Mouse (Mus musculus): Measurements from ENCODE around the gene Plpp4. TPM values are rescaled to one million over a fixed set of nuclear protein-coding genes. Genes with fewer than 3 reads are reported as not detected.

Gene Plpp4
- polyA plus RNA-seq, 1 experiment from 2014 or later: 0.53 TPM

DNA sequence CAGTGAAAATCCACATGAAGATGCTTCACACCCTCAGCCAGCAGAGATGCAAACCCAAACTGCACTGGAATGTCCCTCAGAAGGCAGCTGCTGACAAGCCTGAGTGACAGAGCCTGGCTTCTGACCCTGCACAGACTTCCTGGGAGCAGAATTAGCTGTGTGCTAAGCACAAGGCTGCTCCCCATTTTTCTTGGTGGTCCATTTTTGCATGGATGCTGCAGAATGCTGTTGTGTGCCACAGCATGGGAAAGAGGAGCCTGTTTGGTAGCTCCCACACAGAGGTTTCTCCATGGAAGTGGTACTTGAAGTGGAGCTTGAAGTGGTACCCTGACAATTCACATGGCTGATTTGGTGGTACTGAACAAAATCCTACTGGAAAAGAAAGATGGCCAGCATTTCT is 5.8 kb upstream of the Plpp4 start:
- H3K36me3 ChIP-seq (ENCODE audit: insufficient read depth): no peaks in the 10 kb centered on the region
- no peak overlapping the region for H3K4me2 ChIP-seq
- H3K27ac ChIP-seq (ENCODE audit: low read depth): no peak overlapping the region
- no peak overlapping the region for H3K4me3 ChIP-seq (ENCODE audit: low read depth, low read length)
- H3K27me3 ChIP-seq (ENCODE audit: insufficient read depth, low read length): peaks cover 12% of the 10 kb centered on the region
- H3K9ac ChIP-seq: no peak overlapping the region
- no peak for TF ChIP-seq CTCF (IDR thresholded peaks at IDR 0.05; ENCODE audit: low read depth)
- no peak for DNase-seq
- H3K9me3 ChIP-seq (ENCODE audit: low read depth, low read length): no peaks in the 10 kb centered on the region
- ATAC-seq (ENCODE audit: insufficient read depth): no peak
- no peaks in the 10 kb centered on the region for H3K4me1 ChIP-seq (ENCODE audit: insufficient read depth)

DNA sequence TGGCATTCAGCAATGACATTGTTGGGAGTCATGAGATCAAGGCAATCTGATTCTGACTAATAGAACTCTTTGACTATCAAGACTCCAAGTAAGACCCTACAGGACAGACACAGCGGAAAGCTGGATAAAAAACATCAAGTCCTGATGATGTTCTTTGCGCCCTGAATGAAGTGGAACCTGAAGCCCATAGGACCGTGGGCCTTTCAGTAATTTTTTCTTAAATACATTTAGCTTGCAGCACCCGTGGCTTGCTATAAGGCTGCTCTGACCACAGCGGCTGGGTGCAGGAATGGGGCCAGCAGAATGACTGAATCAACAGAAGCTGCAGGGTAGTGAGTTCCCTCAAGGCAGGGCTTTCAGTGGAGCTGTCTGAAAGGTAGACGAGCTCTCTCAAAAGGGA is 3.4 kb upstream of the Plpp4 start:
- no peak for DNase-seq
- Histone ChIP-seq H3K36me3 (ENCODE audit: insufficient read depth) (no peaks in the 10 kb centered on the region), H3K4me2 (no peak overlapping the region), H3K27me3 (ENCODE audit: insufficient read depth, low read length) (peaks cover 34% of the 10 kb centered on the region), H3K4me1 (ENCODE audit: insufficient read depth) (no peaks in the 10 kb centered on the region), H3K9ac (no peak overlapping the region), H3K4me3 (ENCODE audit: low read depth, low read length) (no peak overlapping the region), H3K27ac (ENCODE audit: low read depth) (no peak overlapping the region), H3K9me3 (ENCODE audit: low read depth, low read length) (no peaks in the 10 kb centered on the region)
- no peak for ATAC-seq (ENCODE audit: insufficient read depth)
- no peak for TF ChIP-seq CTCF (IDR thresholded peaks at IDR 0.05; ENCODE audit: low read depth)
- 82% methylated on average over 6 of the region's 6 CpGs for WGBS

DNA sequence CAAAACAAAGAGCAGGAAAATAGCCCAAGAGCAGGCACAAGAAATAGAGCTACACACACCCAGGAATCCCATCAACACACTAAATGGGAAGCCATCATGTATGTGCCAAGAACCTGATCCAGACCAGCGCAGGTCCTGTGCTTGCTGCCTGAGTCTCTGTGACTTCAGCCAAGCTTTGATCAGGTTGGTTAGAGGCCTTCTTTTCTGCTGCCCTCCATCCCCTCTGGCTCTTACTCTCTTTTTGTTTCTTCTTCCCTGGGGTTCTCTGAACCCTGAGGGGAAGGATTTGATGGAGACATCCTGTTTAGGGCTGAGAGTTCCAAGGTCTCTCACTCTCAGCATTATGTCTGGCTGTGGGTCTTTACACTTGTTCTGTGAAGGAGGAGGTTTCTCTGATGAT is 2.7 kb upstream of the Plpp4 start:
- WGBS: 80% methylated on average over 1 of the region's 1 CpGs
- DNase-seq: no peak
- H3K36me3 ChIP-seq (ENCODE audit: insufficient read depth): no peaks in the 10 kb centered on the region
- no peaks in the 10 kb centered on the region for H3K9me3 ChIP-seq (ENCODE audit: low read depth, low read length)
- no peak overlapping the region for H3K4me2 ChIP-seq
- no peak for ATAC-seq (ENCODE audit: insufficient read depth)
- no peaks in the 10 kb centered on the region for H3K4me1 ChIP-seq (ENCODE audit: insufficient read depth)
- no peak overlapping the region for H3K27ac ChIP-seq (ENCODE audit: low read depth)
- no peak overlapping the region for H3K4me3 ChIP-seq (ENCODE audit: low read depth, low read length)
- no peak for TF ChIP-seq CTCF (IDR thresholded peaks at IDR 0.05; ENCODE audit: low read depth)
- peaks cover 34% of the 10 kb centered on the region for H3K27me3 ChIP-seq (ENCODE audit: insufficient read depth, low read length)
- H3K9ac ChIP-seq: no peak overlapping the region

DNA sequence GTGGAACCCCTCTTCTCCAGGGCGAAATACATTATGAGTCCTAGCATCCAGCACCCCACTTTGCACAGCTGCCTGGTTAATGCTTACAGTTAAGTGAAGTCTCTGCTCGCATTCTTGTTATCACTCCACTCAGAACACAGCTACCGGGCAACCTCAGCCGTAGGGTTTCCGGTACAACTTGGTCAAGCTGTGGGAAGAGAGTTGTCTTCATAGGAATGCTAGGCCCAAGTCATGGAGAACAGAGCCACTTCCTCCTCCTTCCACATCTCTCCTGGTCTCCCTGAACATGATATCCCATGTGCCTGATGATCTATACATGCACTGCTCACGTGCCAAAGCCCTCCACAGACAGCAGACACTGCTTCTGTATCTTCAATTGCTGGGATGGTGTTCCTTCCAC is 1.4 kb upstream of the Plpp4 start:
- ATAC-seq (ENCODE audit: insufficient read depth) (no peak), DNase-seq (no peak)
- Histone ChIP-seq H3K4me2 (no peak overlapping the region), H3K9me3 (ENCODE audit: low read depth, low read length) (no peaks in the 10 kb centered on the region), H3K4me1 (ENCODE audit: insufficient read depth) (no peaks in the 10 kb centered on the region), H3K4me3 (ENCODE audit: low read depth, low read length) (no peak overlapping the region), H3K9ac (no peak overlapping the region), H3K27ac (ENCODE audit: low read depth) (no peak overlapping the region), H3K27me3 (ENCODE audit: insufficient read depth, low read length) (peaks cover 34% of the 10 kb centered on the region), H3K36me3 (ENCODE audit: insufficient read depth) (no peaks in the 10 kb centered on the region)
- no peak for TF ChIP-seq CTCF (IDR thresholded peaks at IDR 0.05; ENCODE audit: low read depth)
- WGBS: 84% methylated on average over 6 of the region's 6 CpGs

DNA sequence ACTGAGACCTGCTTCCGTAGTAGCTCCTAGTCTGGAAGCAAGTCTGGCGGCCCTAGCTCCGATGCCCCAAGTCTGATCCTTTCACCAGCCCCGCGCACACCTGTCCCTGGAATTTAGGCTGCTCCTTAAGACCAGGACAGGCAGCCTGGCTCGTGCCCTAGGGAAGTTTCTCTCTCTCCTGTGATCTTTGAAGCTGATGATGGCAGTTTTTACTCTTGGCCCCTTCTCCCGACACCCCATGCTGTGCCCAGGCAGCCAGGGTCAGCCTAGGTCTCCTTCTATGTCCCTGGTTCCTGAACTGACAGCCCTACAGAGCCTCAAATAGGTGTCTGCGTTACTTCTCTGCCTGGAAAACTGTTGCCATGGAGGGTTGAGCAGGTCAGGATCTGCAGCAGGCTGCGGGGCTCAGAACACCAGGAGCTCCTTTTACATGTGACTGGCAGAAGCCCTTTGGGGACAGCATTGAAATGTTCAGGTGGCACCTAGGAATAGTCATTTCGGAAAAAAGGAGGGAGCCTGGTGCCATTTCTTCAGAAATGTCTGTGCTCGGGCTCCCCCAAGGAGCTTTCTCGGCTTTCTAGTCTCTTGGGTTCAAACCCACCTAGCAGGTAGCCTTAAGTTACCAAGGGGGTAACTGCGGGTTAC is 665 bp downstream of the Plpp4 start:
- ATAC-seq (ENCODE audit: insufficient read depth) (no peak), DNase-seq (no peak)
- Histone ChIP-seq H3K4me2 (peak overlapping the region; percentile 74), H3K9ac (no peak overlapping the region), H3K4me1 (ENCODE audit: insufficient read depth) (no peaks in the 10 kb centered on the region), H3K4me3 (ENCODE audit: low read depth, low read length) (peak overlapping the region; percentile 39), H3K9me3 (ENCODE audit: low read depth, low read length) (no peaks in the 10 kb centered on the region), H3K27me3 (ENCODE audit: insufficient read depth, low read length) (peaks cover 31% of the 10 kb centered on the region), H3K36me3 (ENCODE audit: insufficient read depth) (no peaks in the 10 kb centered on the region), H3K27ac (ENCODE audit: low read depth) (no peak overlapping the region)
- TF ChIP-seq CTCF (IDR thresholded peaks at IDR 0.05; ENCODE audit: low read depth): no peak
- 11% methylated on average over 13 of the region's 13 CpGs for whole genome bisulfite sequencing

DNA sequence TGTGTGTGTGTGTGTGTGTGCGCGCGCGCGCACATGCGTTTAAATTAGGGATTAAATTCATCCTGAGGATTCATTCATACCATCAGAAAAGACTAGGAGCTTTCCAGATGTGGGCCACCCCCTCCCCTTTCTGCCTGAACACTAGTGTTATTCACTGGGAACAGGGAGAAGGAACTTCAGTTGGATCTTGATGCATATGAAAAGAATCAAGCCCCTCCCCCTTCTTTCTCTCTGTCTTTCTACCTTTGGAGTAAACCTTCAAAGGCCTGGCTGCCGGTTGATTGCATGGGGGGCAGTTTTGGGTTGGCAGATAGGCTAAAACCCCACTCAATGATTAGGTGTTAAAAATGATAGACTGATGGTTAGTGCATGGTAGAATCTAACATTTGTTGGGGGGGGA is 1.5 kb downstream of the Plpp4 start:
- no peaks in the 10 kb centered on the region for H3K4me1 ChIP-seq (ENCODE audit: insufficient read depth)
- no peaks in the 10 kb centered on the region for H3K36me3 ChIP-seq (ENCODE audit: insufficient read depth)
- no peak for DNase-seq
- H3K4me3 ChIP-seq (ENCODE audit: low read depth, low read length): no peak overlapping the region
- H3K9ac ChIP-seq: no peak overlapping the region
- WGBS: 72% methylated on average over 7 of the region's 7 CpGs
- no peaks in the 10 kb centered on the region for H3K9me3 ChIP-seq (ENCODE audit: low read depth, low read length)
- no peak for ATAC-seq (ENCODE audit: insufficient read depth)
- no peak overlapping the region for H3K27ac ChIP-seq (ENCODE audit: low read depth)
- peaks cover 31% of the 10 kb centered on the region for H3K27me3 ChIP-seq (ENCODE audit: insufficient read depth, low read length)
- no peak for TF ChIP-seq CTCF (IDR thresholded peaks at IDR 0.05; ENCODE audit: low read depth)
- no peak overlapping the region for H3K4me2 ChIP-seq

DNA sequence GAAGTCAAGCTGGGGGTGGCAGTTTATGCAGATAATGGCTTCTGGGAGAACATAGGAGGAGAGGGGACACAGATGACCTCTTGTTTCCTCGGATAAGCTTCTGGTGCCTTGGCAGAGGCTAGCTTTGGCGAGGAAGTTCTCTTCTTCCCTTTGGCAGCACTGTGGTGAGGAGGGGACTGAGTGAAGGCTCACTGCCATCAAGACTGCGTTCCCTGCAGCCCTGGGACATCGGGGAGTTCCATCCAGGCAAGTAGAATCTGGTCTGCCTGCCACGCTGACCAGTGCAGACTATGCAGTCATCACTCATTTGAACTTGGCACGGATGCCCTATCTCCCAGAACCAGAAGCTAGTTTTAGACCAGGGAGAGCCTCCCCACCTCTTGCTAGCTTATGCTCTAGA is 2.4 kb downstream of the Plpp4 start:
- no peaks in the 10 kb centered on the region for H3K9me3 ChIP-seq (ENCODE audit: low read depth, low read length)

DNA sequence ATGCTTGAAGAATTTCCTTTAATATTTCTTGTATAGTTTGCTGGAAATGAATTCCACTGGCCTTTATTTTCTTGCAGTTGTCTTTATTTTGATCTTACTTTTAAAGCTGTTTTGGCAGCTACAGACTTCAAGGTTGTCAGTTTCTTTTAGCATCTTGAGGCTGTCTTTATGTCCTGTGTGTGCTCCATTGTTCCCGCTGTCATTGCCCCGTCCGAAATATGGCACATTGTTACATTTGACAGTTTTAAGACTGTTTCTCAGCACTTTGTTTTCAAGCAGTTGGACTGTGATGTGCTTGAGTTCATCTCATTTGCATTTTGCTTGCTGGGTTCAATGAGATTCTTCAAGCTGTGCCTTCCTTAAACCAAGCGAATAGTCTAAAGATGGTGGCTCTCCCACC is 17.0 kb downstream of the Plpp4 start:
- Histone ChIP-seq H3K4me3 (ENCODE audit: low read depth, low read length) (no peak overlapping the region), H3K4me1 (ENCODE audit: insufficient read depth) (no peaks in the 10 kb centered on the region), H3K27ac (ENCODE audit: low read depth) (no peak overlapping the region), H3K9ac (no peak overlapping the region), H3K27me3 (ENCODE audit: insufficient read depth, low read length) (no peaks in the 10 kb centered on the region), H3K9me3 (ENCODE audit: low read depth, low read length) (no peaks in the 10 kb centered on the region), H3K4me2 (no peak overlapping the region), H3K36me3 (ENCODE audit: insufficient read depth) (no peaks in the 10 kb centered on the region)
- DNase-seq (no peak), ATAC-seq (ENCODE audit: insufficient read depth) (no peak)
- no peak for TF ChIP-seq CTCF (IDR thresholded peaks at IDR 0.05; ENCODE audit: low read depth)
- 91% methylated on average over 4 of the region's 4 CpGs for WGBS

More for the DNA sequence above, 2.4 kb downstream of the Plpp4 start:
- 74% methylated on average over 6 of the region's 6 CpGs for WGBS
- H3K27me3 ChIP-seq (ENCODE audit: insufficient read depth, low read length): peaks cover 31% of the 10 kb centered on the region
- no peak overlapping the region for H3K4me2 ChIP-seq
- TF ChIP-seq CTCF (IDR thresholded peaks at IDR 0.05; ENCODE audit: low read depth): no peak
- no peaks in the 10 kb centered on the region for H3K4me1 ChIP-seq (ENCODE audit: insufficient read depth)
- H3K36me3 ChIP-seq (ENCODE audit: insufficient read depth): no peaks in the 10 kb centered on the region
- ATAC-seq (ENCODE audit: insufficient read depth) (no peak), DNase-seq (no peak)
- no peak overlapping the region for H3K4me3 ChIP-seq (ENCODE audit: low read depth, low read length)
- no peak overlapping the region for H3K27ac ChIP-seq (ENCODE audit: low read depth)
- no peak overlapping the region for H3K9ac ChIP-seq
